Mouse (Mus musculus) heart, adult 2 months (tissue): ENCODE data around the gene Dot1l.

Source experiments
- CTCF ChIP-seq: fragments of 200-600 bp; IDR thresholded peaks from 2 replicates; pipeline ENCODE4 v1.8.1; 2022; ENCODE audit warnings: antibody characterized with exemption, mild to moderate bottlenecking, moderate library complexity
- POLR2A ChIP-seq: fragments of 200-500 bp; IDR thresholded peaks from 2 replicates; pipeline ENCODE4 v1.6.1; 2011; ENCODE audit warnings: mild to moderate bottlenecking, low read depth, low read length, control low read depth; ENCODE audit not compliant: insufficient read depth

- TF ChIP-seq POLR2A (no peak), CTCF (no peak)
These were observed 27.5 kb upstream of the Dot1l start for GRCm38 (mm10) chr10:80727369-80728127.
